Mouse (Mus musculus): ENCODE data around the gene Chst14.

Chst14 gene

GRCm38 (mm10) chr2:118906118-118906492 lies 20.2 kb upstream of the Chst14 start:
- DNase-seq: no peak

GRCm38 (mm10) chr2:118907781-118908180 lies 18.5 kb upstream of the Chst14 start:
- DNase-seq: no peak

GRCm38 (mm10) chr2:118909151-118909550 lies 17.1 kb upstream of the Chst14 start:
- DNase-seq: no peak

GRCm38 (mm10) chr2:118910605-118911278 lies 15.6 kb upstream of the Chst14 start:
- no peak for DNase-seq

- no peak for DNase-seq
Measured at GRCm38 (mm10) chr2:118912706-118913105, 13.6 kb upstream of the Chst14 start.

GRCm38 (mm10) chr2:118913551-118914276 lies 12.6 kb upstream of the Chst14 start:
- DNase-seq: no peak

GRCm38 (mm10) chr2:118914685-118915084 lies 11.6 kb upstream of the Chst14 start:
- DNase-seq: no peak

GRCm38 (mm10) chr2:118916436-118916835 lies 9.9 kb upstream of the Chst14 start:
- DNase-seq: no peak

- DNase-seq: no peak
Measured at GRCm38 (mm10) chr2:118918543-118918942, 7.8 kb upstream of the Chst14 start.

GRCm38 (mm10) chr2:118920428-118920827 lies 5.9 kb upstream of the Chst14 start:
- no peak for DNase-seq

GRCm38 (mm10) chr2:118925952-118926351 lies 344 bp upstream of the Chst14 start:
- DNase-seq: no peak

GRCm38 (mm10) chr2:118926998-118927739 lies 873 bp downstream of the Chst14 start:
- no peak for DNase-seq

GRCm38 (mm10) chr2:118941341-118941740 lies 15.0 kb downstream of the Chst14 start:
- no peak for DNase-seq

GRCm38 (mm10) chr2:118943232-118943631 lies 16.9 kb downstream of the Chst14 start:
- DNase-seq: no peak

GRCm38 (mm10) chr2:118948818-118949217 lies 22.5 kb downstream of the Chst14 start:
- no peak for DNase-seq

- no peak for DNase-seq
Measured at GRCm38 (mm10) chr2:118949699-118950098, 23.4 kb downstream of the Chst14 start.

- no peak for DNase-seq
Measured at GRCm38 (mm10) chr2:118956497-118956896, 30.2 kb downstream of the Chst14 start.

GRCm38 (mm10) chr2:118959644-118960043 lies 33.3 kb downstream of the Chst14 start:
- DNase-seq: no peak

- no peak for DNase-seq
Measured at GRCm38 (mm10) chr2:118960413-118960812, 34.1 kb downstream of the Chst14 start.

GRCm38 (mm10) chr2:118961546-118961945 lies 35.2 kb downstream of the Chst14 start:
- DNase-seq: no peak

GRCm38 (mm10) chr2:118963007-118963675 lies 36.8 kb downstream of the Chst14 start:
- DNase-seq: no peak

GRCm38 (mm10) chr2:118963676-118964012 lies 37.3 kb downstream of the Chst14 start:
- DNase-seq: no peak

- DNase-seq: no peak
Measured at GRCm38 (mm10) chr2:118969585-118970147, 43.4 kb downstream of the Chst14 start.
